ENCODE assay signal across 7 mouse cellular contexts in the genomic region with DNA sequence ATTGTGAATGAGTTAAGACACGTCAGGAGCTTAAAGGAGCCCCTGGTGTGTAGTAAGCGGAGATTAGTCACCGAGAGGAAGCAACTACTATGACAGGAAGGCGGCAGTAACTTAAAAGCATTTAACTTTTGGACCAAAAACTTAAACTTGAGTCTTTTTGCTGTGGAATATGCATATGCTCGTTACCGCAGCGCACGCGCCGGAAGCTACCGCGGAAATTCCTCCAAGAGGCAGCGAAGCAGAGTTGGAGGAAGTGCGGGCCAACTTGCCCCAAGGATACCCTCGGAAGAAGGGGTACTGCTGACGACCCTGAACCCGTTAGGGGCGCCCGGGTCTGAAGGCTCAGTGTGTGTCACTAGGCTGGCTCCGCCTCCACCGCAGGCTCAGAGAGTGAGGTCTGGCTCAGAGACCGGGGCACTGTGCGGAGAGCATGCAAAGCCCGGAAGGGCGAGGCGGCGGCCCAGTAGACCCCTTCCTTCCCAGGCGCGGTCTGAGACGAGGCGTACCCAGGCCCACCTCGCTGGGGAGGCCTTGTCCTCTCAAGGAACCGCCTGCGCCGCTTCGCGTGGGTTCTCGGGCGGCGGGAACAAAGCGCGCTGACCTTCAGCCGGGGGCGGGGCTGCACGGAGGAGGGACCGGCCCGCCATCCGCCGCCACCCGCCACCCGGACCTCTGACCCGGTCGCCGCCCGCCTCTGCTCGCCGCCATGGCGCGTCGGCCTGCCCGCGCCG. TPM values are rescaled to one million over a fixed set of nuclear protein-coding genes. Genes with fewer than 3 reads are reported as not detected.
DNase-seq lines count a peak whose midpoint lies in the region; ATAC-seq lines count a peak whose summit lies in the region.

No protein-coding gene starts in this region.

- peaks cover 35% of the 10 kb centered on the region for H3K4me1 ChIP-seq in embryonic facial prominence, embryonic 12.5 days
- peaks cover 25% of the 10 kb centered on the region for H3K4me1 ChIP-seq in intestine, embryonic 14.5 days (replicated peaks; ENCODE audit: control insufficient read depth, insufficient read depth, low read length)
- H3K4me1 ChIP-seq in midbrain, embryonic 13.5 days (replicated peaks): peaks cover 48% of the 10 kb centered on the region

- peak; percentile 76 for ATAC-seq in embryonic facial prominence, embryonic 12.5 days (ENCODE audit: insufficient number of reproducible peaks, insufficient read depth, low FRiP score, low TSS enrichment)
- peak; percentile 78 for ATAC-seq in intestine, embryonic 14.5 days (replicated peaks; ENCODE audit: low FRiP score, low TSS enrichment, low read depth)
- peak; percentile 82 for ATAC-seq in midbrain, embryonic 13.5 days

- WGBS in embryonic facial prominence, embryonic 12.5 days: under 1% methylated on average over 42 of the region's 63 CpGs
- under 1% methylated on average over 59 of the region's 63 CpGs for WGBS in intestine, embryonic 14.5 days
- 1% methylated on average over 60 of the region's 63 CpGs for WGBS in midbrain, embryonic 13.5 days

- peak; percentile 10 to 38 for DNase-seq in left cerebral cortex, postnatal 25 days (ENCODE audit: low spot score in 2 of 2)
- DNase-seq in left cerebral cortex, adult 11 months (ENCODE audit: low spot score): no peak
- peak; percentile 78 for DNase-seq in R1 (ENCODE audit: low read depth, low spot score)
- no peak for DNase-seq in intestine, embryonic 14.5 days (ENCODE audit: low spot score)
- DNase-seq in thymus, postnatal 36 days: peak; percentile 71 to 81

- no peaks in the 10 kb centered on the region for H3K27me3 ChIP-seq in embryonic facial prominence, embryonic 12.5 days
- no peaks in the 10 kb centered on the region for H3K27me3 ChIP-seq in intestine, embryonic 14.5 days (replicated peaks; ENCODE audit: control insufficient read depth, insufficient read depth, low read length)
- H3K27me3 ChIP-seq in midbrain, embryonic 13.5 days: no peaks in the 10 kb centered on the region

- H3K4me2 ChIP-seq in embryonic facial prominence, embryonic 12.5 days (replicated peaks): peak overlapping the region; percentile 81
- peak overlapping the region; percentile 84 for H3K4me2 ChIP-seq in intestine, embryonic 14.5 days (ENCODE audit: low read length)
- H3K4me2 ChIP-seq in midbrain, embryonic 13.5 days (replicated peaks): peak overlapping the region; percentile 84

- H3K4me3 ChIP-seq in embryonic facial prominence, embryonic 12.5 days: peak overlapping the region; percentile 90
- H3K4me3 ChIP-seq in intestine, embryonic 14.5 days (ENCODE audit: low read depth, low read length): peak overlapping the region; percentile 95
- peak overlapping the region; percentile 79 for H3K4me3 ChIP-seq in midbrain, embryonic 13.5 days (replicated peaks)

- no peaks in the 10 kb centered on the region for H3K36me3 ChIP-seq in embryonic facial prominence, embryonic 12.5 days
- H3K36me3 ChIP-seq in intestine, embryonic 14.5 days (ENCODE audit: control insufficient read depth, insufficient read depth, low read length): 0 out of 2 replicates have a peak, but pooled peaks cover 5% of the 10 kb centered on the region
- H3K36me3 ChIP-seq in midbrain, embryonic 13.5 days: peaks cover 7% of the 10 kb centered on the region; the same call in 1 of the 2 replicates

- no peaks in the 10 kb centered on the region for H3K9me3 ChIP-seq in embryonic facial prominence, embryonic 12.5 days
- no peaks in the 10 kb centered on the region for H3K9me3 ChIP-seq in intestine, embryonic 14.5 days (ENCODE audit: control insufficient read depth, low read length)
- no peaks in the 10 kb centered on the region for H3K9me3 ChIP-seq in midbrain, embryonic 13.5 days

- peak overlapping the region; percentile 87 for H3K27ac ChIP-seq in embryonic facial prominence, embryonic 12.5 days
- H3K27ac ChIP-seq in intestine, embryonic 14.5 days (ENCODE audit: low read depth): peak overlapping the region; percentile 90
- H3K27ac ChIP-seq in midbrain, embryonic 13.5 days: peak overlapping the region; percentile 90

- peak overlapping the region; percentile 80 for H3K9ac ChIP-seq in embryonic facial prominence, embryonic 12.5 days
- peak overlapping the region; percentile 93 for H3K9ac ChIP-seq in intestine, embryonic 14.5 days (ENCODE audit: low read length)
- H3K9ac ChIP-seq in midbrain, embryonic 13.5 days (replicated peaks): peak overlapping the region; percentile 80

- intact Hi-C loops in left cerebral cortex, postnatal 25 days (cut with DNase I): no loop called here

RNA-seq across cellular contexts. Expression of gene Nap1l4, which starts 0.5 kb away (rescaled TPM):
- total RNA-seq in left cerebral cortex, postnatal 25 days (2021): 100 to 1,000 TPM; 104 to 113 TPM
- 310 and 322 TPM in 2 replicates for polyA plus RNA-seq in embryonic facial prominence, embryonic 12.5 days (2016; fragmentation: Nextera tagmentation; extraction: Ambion mirVana)
- polyA plus RNA-seq in intestine, embryonic 14.5 days (2014; fragmentation: Nextera tagmentation; extraction: Ambion mirVana): 112 and 125 TPM in 2 replicates
- 364 and 378 TPM in 2 replicates for polyA plus RNA-seq in midbrain, embryonic 13.5 days (2015; fragmentation: Nextera tagmentation; extraction: Ambion mirVana)

RNA-seq across cellular contexts. Expression of gene Phlda2, which starts 45.4 kb away (rescaled TPM):
- not detected for total RNA-seq in left cerebral cortex, postnatal 25 days (2021)
- polyA plus RNA-seq in embryonic facial prominence, embryonic 12.5 days (2016; fragmentation: Nextera tagmentation; extraction: Ambion mirVana): 7.3 and 9.1 TPM in 2 replicates
- polyA plus RNA-seq in intestine, embryonic 14.5 days (2014; fragmentation: Nextera tagmentation; extraction: Ambion mirVana): 9.2 and 15.3 TPM in 2 replicates
- polyA plus RNA-seq in midbrain, embryonic 13.5 days (2015; fragmentation: Nextera tagmentation; extraction: Ambion mirVana): 0.37 and 0.73 TPM in 2 replicates

RNA-seq across cellular contexts. Expression of gene Cars, which starts 51.5 kb away (rescaled TPM):
- 10 to 100 TPM; 52.6 to 53.8 TPM for total RNA-seq in left cerebral cortex, postnatal 25 days (2021)
- 57.1 and 57.3 TPM in 2 replicates for polyA plus RNA-seq in embryonic facial prominence, embryonic 12.5 days (2016; fragmentation: Nextera tagmentation; extraction: Ambion mirVana)
- polyA plus RNA-seq in intestine, embryonic 14.5 days (2014; fragmentation: Nextera tagmentation; extraction: Ambion mirVana): 53.9 and 56.5 TPM in 2 replicates
- 63.3 and 68.9 TPM in 2 replicates for polyA plus RNA-seq in midbrain, embryonic 13.5 days (2015; fragmentation: Nextera tagmentation; extraction: Ambion mirVana)

Comparison
In these comparisons a context has a peak if more than half of its experiments do, and no peak if none do; other contexts are left out.
1. DNase-seq: peak in left cerebral cortex, postnatal 25 days (2 of 2), R1 (single experiment) and thymus, postnatal 36 days (2 of 2); none in left cerebral cortex, adult 11 months (single experiment) and intestine, embryonic 14.5 days (single experiment).
2. Peak in every context shown above with its lines, with median percentiles within 50 percentile points of each other: ATAC-seq, H3K27ac ChIP-seq, H3K4me2 ChIP-seq, H3K4me3 ChIP-seq and H3K9ac ChIP-seq.